Mouse (Mus musculus): Measurements from ENCODE around the gene Shmt1.

The Shmt1 gene

DNA sequence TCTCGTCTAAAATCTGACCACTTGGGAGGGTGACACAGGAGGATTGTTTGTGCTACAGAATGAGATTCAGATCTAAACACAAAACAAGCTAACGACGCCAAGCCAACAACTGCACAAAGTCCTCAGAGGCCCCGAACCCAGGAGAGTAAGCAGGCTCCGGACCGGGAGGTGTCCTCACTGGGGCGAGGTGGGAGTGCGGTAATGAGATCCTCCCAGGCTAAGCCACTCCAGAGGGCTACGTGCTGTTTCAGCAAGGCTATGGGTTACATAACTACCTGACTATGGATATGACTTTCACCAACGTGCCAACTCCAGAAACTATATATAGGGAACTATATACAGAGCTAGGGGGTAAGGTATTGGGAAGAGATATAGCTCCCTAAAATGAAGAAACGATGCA lies 15.2 kb downstream of the Shmt1 start:
- DNase-seq (ENCODE audit: low spot score): no peak

DNA sequence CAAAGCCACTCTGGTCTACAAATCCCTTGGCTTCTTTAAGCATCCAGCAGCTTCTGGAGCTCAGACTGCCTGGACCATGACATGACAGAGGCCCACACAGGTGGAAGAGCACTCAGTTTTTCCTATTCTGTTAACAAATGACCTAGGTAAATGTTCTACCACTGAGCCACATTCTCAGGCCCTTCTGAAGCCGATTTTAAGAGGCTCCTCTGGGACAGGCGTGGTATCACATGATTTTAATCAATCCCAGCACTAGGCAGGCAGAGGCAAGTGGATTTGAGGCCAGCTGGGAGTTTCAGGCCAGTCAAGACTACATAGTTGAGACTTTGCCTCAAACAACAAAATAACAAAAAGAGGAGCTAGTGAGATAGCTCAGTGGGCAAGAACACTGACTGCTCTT lies 21.0 kb downstream of the Shmt1 start:
- no peak for DNase-seq (ENCODE audit: low spot score)

DNA sequence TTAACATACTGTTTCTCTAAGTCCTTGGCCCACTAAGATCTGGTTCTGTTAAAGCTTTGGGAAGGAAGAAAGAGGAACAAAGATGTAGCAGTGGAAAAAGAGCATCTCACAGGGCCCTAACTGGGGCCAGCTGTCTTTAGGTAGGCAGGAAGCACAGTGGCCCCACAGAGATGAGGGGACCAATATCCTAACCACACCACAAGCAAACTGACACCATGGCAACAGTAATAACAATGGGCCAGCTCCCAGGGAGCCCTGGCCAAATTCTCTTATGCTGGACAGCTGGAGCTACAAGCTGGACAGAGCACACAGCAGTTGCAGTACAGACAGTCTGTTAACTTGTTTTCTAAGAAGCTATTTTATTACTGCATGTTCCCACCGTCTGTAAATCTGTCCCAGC lies 23.9 kb downstream of the Shmt1 start:
- no peak for DNase-seq (ENCODE audit: low spot score)

DNA sequence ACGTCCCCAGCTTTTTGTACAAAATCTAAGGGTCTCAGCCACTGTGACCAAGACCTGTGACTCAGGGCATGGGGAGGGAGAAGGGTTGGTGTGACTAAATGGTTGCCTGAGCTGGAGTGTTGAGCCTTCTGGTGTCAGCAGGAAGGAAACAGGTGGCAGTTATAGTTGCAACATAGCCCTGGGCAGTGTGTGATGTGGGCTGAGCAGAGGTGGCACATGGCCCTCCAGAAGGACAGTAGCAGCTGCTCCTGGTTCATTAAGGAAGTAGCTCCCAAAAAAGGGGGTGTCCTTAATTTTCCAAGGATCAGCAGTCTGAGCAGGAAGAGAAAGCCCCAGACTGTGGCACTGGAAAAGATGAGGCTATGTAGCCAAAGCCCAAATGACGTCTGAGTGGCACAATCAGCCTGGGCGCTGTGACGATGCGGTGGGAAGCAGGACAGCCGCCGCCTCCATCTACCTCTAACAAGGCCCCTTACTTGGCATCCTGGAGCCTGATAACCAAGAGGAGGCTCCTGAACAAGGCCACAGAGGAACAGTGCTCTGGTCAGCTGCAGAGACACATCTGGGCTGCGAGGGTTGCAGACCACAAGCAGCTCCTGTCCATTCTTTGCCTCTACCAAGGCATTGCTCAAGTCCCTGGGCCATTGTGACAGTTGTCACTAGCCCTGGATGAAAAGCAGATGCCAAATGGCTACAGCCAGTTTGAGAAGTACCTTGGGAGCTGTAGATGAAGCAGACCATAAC lies 27.2 kb downstream of the Shmt1 start:
- no peak for DNase-seq (ENCODE audit: low spot score)

DNA sequence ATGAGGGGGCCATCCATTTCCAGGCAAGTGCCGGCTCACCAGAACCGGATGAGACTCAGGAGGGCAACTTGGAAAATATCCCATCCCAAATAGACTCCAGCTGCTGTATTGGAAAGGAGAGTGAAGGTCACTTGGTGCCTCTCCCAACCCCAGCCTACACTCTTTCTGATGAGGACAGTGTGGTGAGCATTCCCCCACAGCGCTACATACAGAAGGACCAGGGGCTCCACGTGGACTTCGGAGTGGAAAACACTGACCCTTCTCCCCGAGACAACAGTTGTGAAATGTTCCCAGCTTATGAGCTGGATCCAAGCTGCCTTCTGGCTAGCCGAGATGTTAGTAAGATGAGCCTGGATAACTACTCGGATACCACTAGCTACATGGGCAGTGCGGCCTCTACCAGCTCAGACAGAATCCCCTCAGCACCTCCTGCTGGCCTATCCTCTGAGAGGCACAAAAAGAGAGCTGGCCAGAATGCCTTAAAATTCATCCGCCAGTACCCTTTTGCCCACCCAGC lies 31.8 kb downstream of the Shmt1 start:
- DNase-seq (ENCODE audit: low spot score): peak; percentile 38

DNA sequence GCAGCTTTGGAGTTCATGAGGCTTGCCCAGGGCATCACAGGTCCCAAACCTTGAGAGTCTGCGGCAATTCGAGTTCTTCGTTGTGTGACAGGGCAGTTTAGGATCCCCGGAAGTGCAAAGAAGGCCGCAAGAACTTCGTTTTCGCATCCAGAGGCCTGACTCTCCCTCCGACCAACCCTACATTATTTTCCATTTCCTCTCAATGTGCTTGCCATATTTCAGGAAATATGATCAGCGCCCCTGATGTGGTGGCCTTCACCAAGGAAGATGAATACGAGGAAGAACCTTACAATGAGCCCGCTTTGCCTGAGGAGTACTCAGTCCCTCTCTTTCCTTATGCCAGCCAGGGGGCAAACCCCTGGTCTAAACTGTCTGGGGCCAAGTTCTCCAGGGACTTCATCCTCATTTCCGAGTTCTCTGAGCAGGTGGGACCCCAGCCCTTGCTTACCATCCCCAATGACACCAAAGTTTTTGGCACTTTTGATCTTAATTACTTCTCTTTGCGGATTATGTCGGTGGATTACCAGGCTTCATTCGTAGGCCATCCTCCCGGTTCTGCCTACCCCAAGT lies 33.6 kb downstream of the Shmt1 start:
- DNase-seq (ENCODE audit: low spot score): no peak

DNA sequence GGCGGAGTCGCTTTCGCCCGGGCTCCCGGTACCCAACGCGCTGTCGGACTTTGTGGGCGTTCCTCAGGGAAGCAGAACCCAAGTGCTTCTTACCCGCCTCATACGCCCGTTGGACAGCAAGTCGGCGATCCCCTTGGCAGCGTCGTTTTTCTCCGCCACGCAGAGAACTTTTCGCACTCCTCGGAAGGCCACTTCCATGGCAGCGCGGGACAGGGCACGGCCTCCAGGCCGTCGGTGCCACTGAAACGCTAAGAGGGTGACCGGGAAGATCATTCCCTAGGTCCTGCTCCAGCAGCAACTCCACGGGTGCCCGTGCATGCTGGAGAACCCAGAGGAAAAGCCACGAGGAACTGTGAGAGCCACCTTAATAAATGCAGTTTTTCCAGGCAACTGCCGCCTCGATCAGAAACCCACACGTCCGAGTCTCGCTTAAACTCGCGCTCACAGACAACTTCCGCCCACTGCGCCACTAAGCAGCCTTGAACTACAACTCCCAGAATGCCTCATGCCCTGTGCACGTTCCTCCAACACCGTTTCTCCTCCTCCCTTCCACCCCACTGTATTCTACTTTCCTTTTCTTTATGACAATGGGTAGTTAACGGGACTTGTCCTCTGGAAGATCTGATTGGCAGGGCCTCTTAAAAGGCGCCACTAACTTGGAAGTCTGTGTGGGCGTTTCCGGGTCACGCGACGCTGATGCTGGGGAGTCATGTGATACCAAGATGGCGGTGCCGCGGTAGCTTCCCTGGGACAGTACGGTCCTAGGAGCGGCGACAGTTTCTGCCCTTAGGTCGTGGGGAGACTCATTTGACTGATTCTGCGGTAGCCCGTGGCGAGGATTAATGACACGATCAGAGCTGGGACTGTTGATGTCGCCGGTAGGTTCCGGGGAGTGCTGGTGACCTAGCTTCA lies 34.4 kb downstream of the Shmt1 start, which contains the start of the genes Top3a and Smcr8:
Gene Top3a (minus strand): TSS at position 537 of the 912 bp plus-strand sequence.
Gene Smcr8 (plus strand): TSS at position 696 of the 912 bp plus-strand sequence.
- DNase-seq (ENCODE audit: low spot score): peak; percentile 97

DNA sequence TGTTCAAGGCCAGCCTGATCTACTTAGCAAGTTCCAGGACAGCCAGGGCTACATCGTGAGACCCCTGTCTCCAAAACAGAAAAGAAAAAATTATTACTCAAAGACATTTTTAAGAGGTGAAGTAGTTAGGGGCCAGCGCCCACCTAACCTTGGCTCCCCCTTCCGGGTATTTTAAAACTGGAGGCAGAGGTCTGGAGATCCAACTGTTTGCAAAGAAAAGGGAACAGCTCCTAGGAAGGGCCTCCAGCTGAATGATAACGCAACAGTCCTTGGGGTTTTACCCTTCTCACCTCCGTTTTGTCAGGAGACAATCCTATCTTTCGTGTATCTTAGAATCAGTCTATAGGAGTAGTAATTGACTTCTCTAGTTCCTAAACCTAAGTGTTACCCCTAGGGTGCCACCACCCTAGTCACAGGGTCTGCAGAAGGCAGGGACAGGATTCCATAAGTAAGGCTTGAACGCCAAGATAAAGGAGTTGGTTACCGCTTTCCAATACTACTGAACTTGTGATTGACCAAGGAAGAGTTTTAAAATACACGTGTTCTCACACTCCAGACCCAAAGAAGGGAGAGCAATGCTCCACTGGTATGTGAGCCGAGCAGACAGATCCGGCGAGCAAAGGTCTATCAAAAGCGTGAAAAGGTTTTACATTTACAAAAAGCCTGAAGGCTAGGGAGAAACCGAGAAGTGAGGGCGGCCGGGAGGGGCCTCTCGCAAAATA lies 35.2 kb downstream of the Shmt1 start:
- DNase-seq (ENCODE audit: low spot score): no peak

DNA sequence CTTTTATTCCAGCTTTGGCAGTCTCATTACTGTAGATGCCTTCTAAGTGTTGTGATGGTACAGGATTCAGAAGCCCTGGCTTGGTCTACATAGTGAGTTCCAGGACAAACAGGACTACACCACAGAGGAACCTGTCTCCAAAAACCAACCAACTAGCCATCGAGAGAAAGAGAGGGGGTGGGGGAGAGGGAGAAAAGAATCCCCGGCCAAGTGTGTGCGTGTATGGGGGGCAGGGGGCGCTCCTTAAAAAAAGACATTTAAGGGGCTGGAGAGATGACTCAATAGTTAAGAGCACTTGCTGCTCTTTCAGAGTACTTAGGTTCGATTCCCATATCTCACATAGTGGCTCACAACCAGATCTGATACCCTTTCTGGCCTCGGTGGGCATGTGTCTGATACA lies 35.9 kb downstream of the Shmt1 start:
- DNase-seq (ENCODE audit: low spot score): no peak

DNA sequence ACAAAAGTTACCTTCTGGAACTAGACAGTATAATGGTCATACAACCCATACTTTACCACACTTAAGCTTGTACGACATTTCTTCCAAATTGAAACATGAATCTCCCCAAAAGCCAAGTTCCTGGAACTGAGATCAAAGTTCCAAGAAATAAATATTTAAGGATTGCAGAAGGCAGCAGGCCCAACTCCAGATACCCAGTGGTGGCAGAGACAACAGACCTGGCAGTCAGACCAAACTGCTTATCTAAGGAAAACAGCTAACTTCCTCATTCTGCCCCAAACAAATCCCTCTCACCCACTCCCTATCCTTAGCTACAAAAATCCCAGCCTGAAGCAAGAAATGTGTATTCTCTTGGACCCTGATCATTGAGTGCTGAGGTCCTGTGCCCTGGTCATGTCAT lies 36.7 kb downstream of the Shmt1 start:
- DNase-seq (ENCODE audit: low spot score): peak; percentile 60

DNA sequence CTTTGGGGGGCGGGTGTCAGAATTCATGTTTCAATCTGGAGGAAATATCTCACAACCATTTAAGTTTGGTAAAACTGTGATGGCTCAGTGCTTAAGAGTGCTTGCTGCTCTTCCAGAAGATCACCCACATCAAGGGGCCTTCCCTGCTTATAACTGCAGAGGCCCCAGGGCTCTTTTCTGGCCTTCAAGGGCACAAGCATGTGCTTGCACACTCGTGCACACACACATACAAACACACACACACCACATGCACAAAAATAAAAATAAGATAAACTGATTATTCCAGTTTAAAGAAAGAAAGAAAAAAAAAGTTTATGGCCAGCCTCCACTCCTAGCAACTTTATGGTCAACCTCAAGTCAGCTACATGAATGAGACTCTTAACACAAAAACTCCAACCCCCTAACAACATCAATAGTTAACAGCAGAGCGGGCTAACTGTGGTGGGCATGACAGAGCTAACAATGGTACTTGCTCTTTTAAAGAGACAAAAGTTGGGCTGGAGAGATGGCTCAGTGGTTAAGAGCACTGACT lies 37.3 kb downstream of the Shmt1 start:
- no peak for DNase-seq (ENCODE audit: low spot score)

DNA sequence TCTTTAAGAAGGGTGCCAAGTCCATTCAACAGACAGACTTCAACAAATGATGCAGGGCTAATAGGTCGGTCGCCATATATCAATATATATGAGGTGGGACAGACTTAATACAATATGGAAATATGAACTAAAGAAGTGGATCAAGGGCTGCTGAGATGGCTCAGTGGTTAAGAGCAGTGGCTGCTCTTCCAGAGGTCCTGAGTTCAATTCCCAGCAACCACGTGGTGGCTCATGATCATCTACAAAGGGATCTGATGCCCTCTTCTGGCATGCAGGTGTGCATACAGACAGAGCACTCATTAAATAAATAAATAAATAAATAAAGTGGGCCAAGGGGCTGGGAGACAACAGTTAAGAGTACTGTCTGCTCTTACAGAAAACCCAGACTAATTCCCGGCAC lies 39.4 kb downstream of the Shmt1 start:
- no peak for DNase-seq (ENCODE audit: low spot score)

DNA sequence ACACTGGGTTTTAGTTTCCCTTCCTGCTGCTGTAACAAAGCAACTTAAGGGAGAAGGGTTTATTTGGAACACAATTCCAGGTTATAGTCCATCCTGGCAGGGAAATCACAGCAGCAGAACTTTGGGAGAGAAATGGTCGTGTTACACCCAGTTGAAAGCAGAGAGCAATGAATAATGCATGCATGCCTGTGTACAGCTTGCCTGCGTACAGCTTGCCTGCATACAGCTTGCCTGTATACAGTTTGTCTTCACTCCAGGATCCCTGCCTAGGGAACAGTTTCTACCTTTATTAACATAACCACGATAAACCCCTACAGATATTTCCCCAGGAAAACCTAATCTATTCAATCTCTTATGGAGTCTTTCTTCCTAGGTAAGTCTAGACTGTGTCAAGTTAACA lies 40.7 kb downstream of the Shmt1 start:
- no peak for DNase-seq (ENCODE audit: low spot score)

DNA sequence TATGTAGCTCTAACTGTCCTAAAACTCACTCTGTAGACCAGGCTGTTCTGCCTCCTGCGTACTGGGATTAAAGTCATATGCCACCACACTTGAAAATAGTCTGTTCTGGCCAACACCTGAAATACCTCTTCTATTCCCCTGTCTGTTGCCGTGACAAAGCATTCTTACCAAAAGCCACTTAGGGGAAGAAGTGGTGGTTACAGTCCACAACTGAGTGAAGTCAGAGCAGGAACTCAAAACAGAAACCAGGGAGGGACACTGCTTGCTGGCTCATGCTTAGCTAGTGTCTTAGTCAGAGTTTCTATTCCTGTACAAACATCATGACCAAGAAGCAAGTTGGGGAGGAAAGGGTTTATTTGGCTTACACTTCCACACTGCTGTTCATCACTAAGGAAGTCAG lies 42.2 kb downstream of the Shmt1 start:
- DNase-seq (ENCODE audit: low spot score): no peak

DNA sequence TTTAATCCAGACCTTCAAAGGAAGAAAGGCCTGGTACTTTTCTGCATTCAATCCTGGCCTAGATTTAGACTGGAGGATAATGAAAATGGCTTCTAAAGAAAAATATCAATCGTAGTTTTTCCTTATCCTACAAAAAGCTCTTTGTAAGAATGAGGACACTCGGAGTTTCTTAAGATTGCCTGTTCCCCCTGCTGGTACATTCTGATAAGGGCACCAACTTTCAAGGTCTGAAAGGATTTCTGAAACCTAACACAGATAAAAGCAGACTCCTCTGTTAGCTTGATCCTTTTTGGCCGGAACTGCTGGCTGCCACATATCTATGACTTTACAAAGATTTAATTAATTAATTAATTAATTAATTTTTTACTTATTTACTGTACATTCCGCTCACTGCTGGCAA lies 44.5 kb downstream of the Shmt1 start:
- no peak for DNase-seq (ENCODE audit: low spot score)

DNA sequence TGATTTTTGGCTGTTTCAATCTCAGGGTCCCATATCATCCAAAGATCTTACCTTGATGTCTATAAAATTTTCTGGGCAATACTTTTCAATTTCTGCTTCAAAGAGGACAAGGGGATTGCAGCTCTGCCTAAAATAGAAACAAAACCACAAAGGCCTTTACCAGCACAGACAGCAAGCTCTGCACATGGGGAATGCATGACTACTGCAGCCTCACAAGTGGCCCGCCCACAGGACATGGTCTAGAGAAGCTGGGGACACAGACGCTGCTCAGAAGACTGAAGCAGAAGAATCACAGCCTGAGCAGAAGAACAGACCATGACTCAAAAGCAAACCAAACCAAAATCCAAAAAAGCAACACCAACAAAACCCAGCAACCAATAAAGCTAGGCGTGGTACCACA lies 49.8 kb downstream of the Shmt1 start:
- no peak for DNase-seq (ENCODE audit: low spot score)

DNA sequence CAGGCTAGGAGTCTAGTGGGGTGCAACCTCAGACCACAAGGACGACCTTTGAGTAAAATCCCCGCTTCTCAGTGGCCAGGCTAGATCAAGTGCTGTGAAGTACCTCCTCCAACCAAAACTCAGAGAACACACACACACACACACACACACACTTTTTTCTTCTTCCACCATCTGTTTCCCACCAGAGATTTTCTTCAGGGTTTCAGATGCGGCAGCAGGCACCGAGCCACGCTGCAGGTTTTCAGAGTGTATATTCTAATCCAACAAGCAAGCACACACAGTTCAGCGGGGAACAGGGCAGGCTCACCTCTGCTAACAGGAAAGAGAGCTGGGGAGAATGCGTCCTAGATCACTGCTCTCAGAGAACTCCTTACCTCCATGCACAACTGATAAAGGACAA lies 55.9 kb downstream of the Shmt1 start:
- DNase-seq (ENCODE audit: low spot score): no peak

DNA sequence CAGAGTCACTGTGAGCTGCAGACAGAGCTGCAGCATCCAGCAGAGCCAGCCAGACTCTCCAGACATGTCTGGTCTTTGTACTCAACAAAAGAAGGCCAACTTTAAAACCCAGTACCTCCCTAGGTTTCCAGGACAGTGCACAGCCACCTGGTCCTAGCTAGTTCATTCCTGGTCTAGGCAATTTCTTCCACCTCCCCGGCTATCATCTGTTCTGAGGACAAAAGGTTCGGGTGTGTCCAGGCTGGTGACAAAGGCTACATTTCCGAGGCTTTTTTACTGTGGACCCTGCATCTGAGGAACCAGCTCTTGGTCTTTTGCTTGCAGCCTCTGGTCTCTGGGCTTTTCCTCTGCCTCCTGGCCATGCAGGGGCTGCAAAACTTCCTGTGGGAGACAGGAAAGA lies 71.2 kb downstream of the Shmt1 start:
- DNase-seq (ENCODE audit: low spot score): no peak

Data from adipocyte (in vitro differentiated cells).